Mouse (Mus musculus) embryonic facial prominence, embryonic 11.5 days (tissue): ENCODE results near the gene Dyrk1a. TPM values are rescaled to one million over a fixed set of nuclear protein-coding genes. Genes with fewer than 3 reads are reported as not detected.

Experiments
- ATAC-seq: fragments of 200-750 bp; cut with Nextera tagmentation; replicated peaks from 2 replicates; pipeline ENCODE4 v1.8.0; 2017; ENCODE audit warnings: low read depth; ENCODE audit not compliant: insufficient number of reproducible peaks, low FRiP score, low TSS enrichment
- DNase-seq: peaks from one replicate; pipeline ENCODE4 v3.0.0-alpha.2; 2015; ENCODE audit warnings: low spot score
- H3K27ac ChIP-seq: fragments of 300-500 bp; sonication (generic); replicated peaks from 2 replicates; pipeline ENCODE4 v1.5.1; 2014; ENCODE audit warnings: mild to moderate bottlenecking, low read depth, low read length, control low read depth
- H3K27me3 ChIP-seq: fragments of 300-500 bp; sonication (generic); 2 replicates; pipeline ENCODE4 v1.6.1; 2014; ENCODE audit warnings: mild to moderate bottlenecking, low read length, moderate library complexity, mixed read lengths; ENCODE audit not compliant: control insufficient read depth, insufficient read depth
- H3K36me3 ChIP-seq: fragments of 300-500 bp; sonication (generic); replicated peaks from 2 replicates; pipeline ENCODE4 v1.6.1; 2014; ENCODE audit warnings: low read depth, mild to moderate bottlenecking, low read length, moderate library complexity, mixed read lengths; ENCODE audit not compliant: control insufficient read depth, insufficient read depth
- H3K4me1 ChIP-seq: fragments of 300-500 bp; sonication (generic); 2 replicates; pipeline ENCODE4 v1.6.1; 2014; ENCODE audit warnings: low read length, mixed read lengths; ENCODE audit not compliant: control insufficient read depth, insufficient read depth
- H3K4me2 ChIP-seq: fragments of 300-500 bp; sonication (generic); 2 replicates; pipeline ENCODE4 v1.6.1; 2014; ENCODE audit warnings: low read depth, mild to moderate bottlenecking, control low read depth, low read length, moderate library complexity
- H3K4me3 ChIP-seq: fragments of 300-500 bp; sonication (generic); 2 replicates; pipeline ENCODE4 v1.5.1; 2014; ENCODE audit warnings: low read depth, low read length, control low read depth
- H3K9ac ChIP-seq: fragments of 300-500 bp; sonication (generic); replicated peaks from 2 replicates; pipeline ENCODE4 v1.6.1; 2014; ENCODE audit warnings: mild to moderate bottlenecking, control low read depth, low read length
- H3K9me3 ChIP-seq: fragments of 300-500 bp; sonication (generic); replicated peaks from 2 replicates; pipeline ENCODE4 v1.6.1; 2016; ENCODE audit warnings: mild to moderate bottlenecking, low read length, inconsistent platforms, mixed read lengths; ENCODE audit not compliant: control insufficient read depth
- WGBS: fragments of 180-500 bp; shearing (Covaris S2); extraction: QIAGEN DNeasy Blood & Tissue Kit; methylation state at CpG from one replicate; pipeline ENCODE4 v1.1.7; 2014; 5-methylcytosine and 5-hydroxymethylcytosine counted together
- polyA plus RNA-seq: library from polyadenylated mRNA; unstranded; fragments of >200 nt; fragmentation: Nextera tagmentation; extraction: Ambion mirVana; gene quantifications from 2 replicates; pipeline ENCODE4 v1.2.1, GENCODE M21; 2014

Dyrk1a gene
- polyA plus RNA-seq, 1 experiment from 2014 or later: 13.6 TPM

GRCm38 (mm10) chr16:94545781-94546562 lies 23.8 kb upstream of the Dyrk1a start:
- H3K4me1 ChIP-seq: no peaks in the 10 kb centered on the region
- no peaks in the 10 kb centered on the region for H3K27me3 ChIP-seq
- no peak overlapping the region for H3K9ac ChIP-seq
- no peak for DNase-seq
- no peaks in the 10 kb centered on the region for H3K9me3 ChIP-seq
- H3K36me3 ChIP-seq: no peaks in the 10 kb centered on the region
- H3K4me3 ChIP-seq: no peak overlapping the region
- ATAC-seq: no peak
- WGBS: 69% methylated on average over 8 of the region's 8 CpGs
- no peak overlapping the region for H3K27ac ChIP-seq
- H3K4me2 ChIP-seq: no peak overlapping the region

GRCm38 (mm10) chr16:94549813-94550212 lies 20.0 kb upstream of the Dyrk1a start:
- Histone ChIP-seq H3K4me1 (no peaks in the 10 kb centered on the region), H3K9me3 (no peaks in the 10 kb centered on the region), H3K9ac (no peak overlapping the region), H3K27me3 (no peaks in the 10 kb centered on the region), H3K36me3 (no peaks in the 10 kb centered on the region), H3K27ac (no peak overlapping the region), H3K4me3 (no peak overlapping the region), H3K4me2 (no peak overlapping the region)
- 74% methylated on average over 10 of the region's 10 CpGs for WGBS
- no peak for DNase-seq
- ATAC-seq: no peak

GRCm38 (mm10) chr16:94551934-94552333 lies 17.9 kb upstream of the Dyrk1a start:
- Histone ChIP-seq H3K4me2 (no peak overlapping the region), H3K9me3 (no peaks in the 10 kb centered on the region), H3K4me3 (no peak overlapping the region), H3K27ac (no peak overlapping the region), H3K9ac (no peak overlapping the region), H3K27me3 (no peaks in the 10 kb centered on the region), H3K36me3 (no peaks in the 10 kb centered on the region), H3K4me1 (no peaks in the 10 kb centered on the region)
- DNase-seq (no peak), ATAC-seq (no peak)

- Histone ChIP-seq H3K27me3 (no peaks in the 10 kb centered on the region), H3K4me3 (no peak overlapping the region), H3K4me2 (no peak overlapping the region), H3K9me3 (no peaks in the 10 kb centered on the region), H3K9ac (no peak overlapping the region), H3K4me1 (no peaks in the 10 kb centered on the region), H3K36me3 (no peaks in the 10 kb centered on the region), H3K27ac (no peak overlapping the region)
- DNase-seq (peak; percentile 26), ATAC-seq (no peak)
- 84% methylated on average over 7 of the region's 7 CpGs for WGBS
These were observed 14.5 kb upstream of the Dyrk1a start for GRCm38 (mm10) chr16:94555346-94555745.

- no peak overlapping the region for H3K4me3 ChIP-seq
- H3K27me3 ChIP-seq: no peaks in the 10 kb centered on the region
- H3K9me3 ChIP-seq: no peaks in the 10 kb centered on the region
- H3K4me1 ChIP-seq: no peaks in the 10 kb centered on the region
- H3K9ac ChIP-seq: no peak overlapping the region
- no peaks in the 10 kb centered on the region for H3K36me3 ChIP-seq
- H3K27ac ChIP-seq: no peak overlapping the region
- ATAC-seq: no peak
- 91% methylated on average over 5 of the region's 5 CpGs for WGBS
- DNase-seq: no peak
- no peak overlapping the region for H3K4me2 ChIP-seq
These were observed 13.6 kb upstream of the Dyrk1a start for GRCm38 (mm10) chr16:94556228-94556627.

GRCm38 (mm10) chr16:94559282-94559681 lies 10.5 kb upstream of the Dyrk1a start:
- no peak for DNase-seq
- Histone ChIP-seq H3K9me3 (no peaks in the 10 kb centered on the region), H3K27me3 (no peaks in the 10 kb centered on the region), H3K4me1 (no peaks in the 10 kb centered on the region), H3K4me2 (no peak overlapping the region), H3K27ac (no peak overlapping the region), H3K9ac (no peak overlapping the region), H3K36me3 (no peaks in the 10 kb centered on the region), H3K4me3 (no peak overlapping the region)
- 56% methylated on average over 7 of the region's 7 CpGs for WGBS
- ATAC-seq: no peak

- no peaks in the 10 kb centered on the region for H3K4me1 ChIP-seq
- no peak overlapping the region for H3K4me2 ChIP-seq
- no peak overlapping the region for H3K27ac ChIP-seq
- no peak overlapping the region for H3K4me3 ChIP-seq
- no peaks in the 10 kb centered on the region for H3K27me3 ChIP-seq
- no peaks in the 10 kb centered on the region for H3K9me3 ChIP-seq
- WGBS: 73% methylated on average over 7 of the region's 7 CpGs
- H3K36me3 ChIP-seq: no peaks in the 10 kb centered on the region
- ATAC-seq: no peak
- H3K9ac ChIP-seq: no peak overlapping the region
- DNase-seq: no peak
These were observed 10.0 kb upstream of the Dyrk1a start for GRCm38 (mm10) chr16:94559782-94560181.

GRCm38 (mm10) chr16:94560618-94561017 lies 9.2 kb upstream of the Dyrk1a start:
- no peak overlapping the region for H3K4me2 ChIP-seq
- no peak for DNase-seq
- no peaks in the 10 kb centered on the region for H3K36me3 ChIP-seq
- no peak overlapping the region for H3K4me3 ChIP-seq
- H3K27ac ChIP-seq: no peak overlapping the region
- H3K9ac ChIP-seq: no peak overlapping the region
- H3K27me3 ChIP-seq: no peaks in the 10 kb centered on the region
- no peaks in the 10 kb centered on the region for H3K9me3 ChIP-seq
- no peaks in the 10 kb centered on the region for H3K4me1 ChIP-seq
- ATAC-seq: no peak
- 84% methylated on average over 5 of the region's 5 CpGs for WGBS
